Mouse (Mus musculus) stomach, postnatal 0 days (tissue): ENCODE results near the gene Hfe.

Experiments used
- CTCF ChIP-seq: IDR thresholded peaks from 2 replicates; pipeline ENCODE4 v1.5.1; 2016; ENCODE audit warnings: antibody characterized with exemption, low read depth, mild to moderate bottlenecking, moderate library complexity
- EP300 ChIP-seq: optimal IDR thresholded peaks from 2 replicates; pipeline ENCODE3; 2016; ENCODE audit warnings: antibody characterized with exemption

GRCm38 (mm10) chr13:23682623-23682946 is 28.1 kb downstream of the Hfe start:
- TF ChIP-seq CTCF (no peak), EP300 (no peak)
